Comparison of ENCODE assay signal across 16 mouse cellular contexts in the genomic region with DNA sequence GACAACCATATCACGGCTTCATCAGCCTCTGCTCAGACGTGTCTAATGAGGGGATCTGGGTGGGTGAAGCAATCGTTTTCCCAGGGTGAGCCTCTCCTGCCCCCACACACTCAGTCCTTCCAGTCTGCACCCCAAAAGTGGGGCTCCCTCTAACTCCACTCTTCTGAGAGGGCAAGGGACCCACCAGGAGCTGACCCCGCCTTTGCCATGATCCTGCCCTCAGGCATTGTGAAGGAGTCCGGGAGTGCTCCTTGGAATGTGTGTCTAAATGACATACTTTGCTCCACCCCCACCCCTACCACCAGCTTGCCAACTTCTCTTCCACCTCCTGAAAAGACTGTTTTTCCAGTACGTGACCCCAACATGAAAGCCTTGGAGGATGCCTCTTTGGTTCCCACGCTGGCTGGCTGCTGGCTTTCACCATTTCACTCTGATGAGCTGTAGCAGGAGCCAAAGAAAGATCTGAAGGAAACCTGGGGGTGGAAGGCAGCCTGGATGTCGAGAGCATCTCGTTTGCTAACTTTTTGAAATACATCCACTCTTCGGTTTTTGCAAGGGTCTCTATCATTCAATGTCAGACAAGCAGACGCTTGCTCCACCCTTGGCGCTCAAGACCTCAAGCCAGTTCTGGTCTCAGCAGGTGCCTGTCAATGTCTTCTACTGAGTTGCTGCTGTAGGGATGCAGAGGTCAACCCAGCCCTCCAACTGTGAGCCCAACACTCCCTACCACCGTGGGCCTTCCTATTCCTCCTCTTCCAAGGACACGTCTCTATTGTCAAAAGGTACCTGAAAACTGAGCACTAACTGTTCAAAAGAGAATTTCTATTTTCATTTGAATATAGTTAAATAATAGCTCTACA.
DNase-seq lines count a peak whose midpoint lies in the region; ATAC-seq lines count a peak whose summit lies in the region.
"Had no signal": no experiment of that assay in that cellular context is flagged by ENCODE, and none has a peak within 500 bp of the region (broad histone marks: within the 10 kb centered on the region; RNA-seq: fewer than 3 reads in every experiment).

No protein-coding gene starts in this region.

- 48% methylated on average over 14 of the region's 14 CpGs for WGBS in hindbrain, embryonic 11.5 days
- WGBS in hindbrain, embryonic 13.5 days = 51% methylated on average over 14 of the region's 14 CpGs

- no peak overlapping the region for H3K9ac ChIP-seq in hindbrain, embryonic 11.5 days (ENCODE audit: low read depth, low read length)
- H3K9ac ChIP-seq in hindbrain, embryonic 13.5 days = no peak overlapping the region
- H3K9ac ChIP-seq: heart, embryonic 12.5 days; hindbrain, embryonic 14.5 days; lung, embryonic 15.5 days had no signal

- H3K4me1 ChIP-seq in hindbrain, embryonic 11.5 days (replicated peaks; ENCODE audit: control insufficient read depth, insufficient read depth, low read length) = no peaks in the 10 kb centered on the region
- peaks cover 7% of the 10 kb centered on the region for H3K4me1 ChIP-seq in hindbrain, embryonic 13.5 days (replicated peaks)
- H3K4me1 ChIP-seq: heart, embryonic 12.5 days had no signal

- DNase-seq in hindbrain, embryonic 11.5 days (ENCODE audit: low spot score) = peak; percentile 3
- peak; percentile 39 for DNase-seq in Muller cell, postnatal 12 days (ENCODE audit: inconsistent ontology term)
- peak; percentile 60 for DNase-seq in ZHBTc4 (ENCODE audit: low read depth, low spot score)
- peak; percentile 79 for DNase-seq in gonadal fat pad, adult 2 months (ENCODE audit: low read depth)
- no peak for DNase-seq in heart, postnatal 36 days
- DNase-seq in MN1 (ENCODE audit: low spot score) = no peak
- DNase-seq: adrenal gland, adult 2 months; cerebellum, postnatal 10 days; gastrocnemius, postnatal 10 days; kidney, adult 11 months; kidney, postnatal 36 days had no signal

- no peak overlapping the region for H3K27ac ChIP-seq in hindbrain, embryonic 11.5 days (ENCODE audit: low read depth, low read length)
- H3K27ac ChIP-seq in hindbrain, embryonic 13.5 days = no peak overlapping the region
- H3K27ac ChIP-seq: hindbrain, embryonic 14.5 days; lung, embryonic 15.5 days had no signal

- H3K4me2 ChIP-seq in hindbrain, embryonic 11.5 days (replicated peaks; ENCODE audit: low read depth, low read length) = no peak overlapping the region
- H3K4me2 ChIP-seq in hindbrain, embryonic 13.5 days = no peak overlapping the region
- H3K4me2 ChIP-seq: heart, embryonic 12.5 days; hindbrain, embryonic 14.5 days; lung, embryonic 15.5 days had no signal

- intact Hi-C loops in heart, postnatal 36 days (cut with DNase I) = no loop called here

- H3K27me3 ChIP-seq in hindbrain, embryonic 11.5 days (ENCODE audit: control insufficient read depth, insufficient read depth, low read length) = no peaks in the 10 kb centered on the region
- H3K27me3 ChIP-seq in hindbrain, embryonic 13.5 days = 0 out of 2 replicates have a peak, but pooled peaks cover 5% of the 10 kb centered on the region
- H3K27me3 ChIP-seq: heart, embryonic 12.5 days; lung, embryonic 15.5 days; Patski had no signal

- no peak for ATAC-seq in hindbrain, embryonic 11.5 days (ENCODE audit: low FRiP score)
- ATAC-seq in hindbrain, embryonic 13.5 days (ENCODE audit: low FRiP score) = no peak
- ATAC-seq: Patski had no signal

- no peaks in the 10 kb centered on the region for H3K9me3 ChIP-seq in hindbrain, embryonic 11.5 days (ENCODE audit: control insufficient read depth, low read length)
- H3K9me3 ChIP-seq in hindbrain, embryonic 13.5 days = no peaks in the 10 kb centered on the region
- H3K9me3 ChIP-seq: heart, embryonic 12.5 days; lung, embryonic 15.5 days had no signal

- H3K36me3 ChIP-seq in hindbrain, embryonic 11.5 days (ENCODE audit: control insufficient read depth, insufficient read depth, low read length) = no peaks in the 10 kb centered on the region
- H3K36me3 ChIP-seq in hindbrain, embryonic 13.5 days = no peaks in the 10 kb centered on the region
- H3K36me3 ChIP-seq: heart, embryonic 12.5 days; lung, embryonic 15.5 days had no signal

- H3K4me3 ChIP-seq in hindbrain, embryonic 11.5 days (ENCODE audit: low read depth, low read length) = no peak overlapping the region
- H3K4me3 ChIP-seq in hindbrain, embryonic 13.5 days = no peak overlapping the region
- H3K4me3 ChIP-seq: heart, embryonic 12.5 days; lung, embryonic 15.5 days had no signal

Comparison
In these comparisons a context has a peak if more than half of its experiments do, and no peak if none do; other contexts are left out.
1. DNase-seq: peak in hindbrain, embryonic 11.5 days (single experiment), Muller cell, postnatal 12 days (single experiment), ZHBTc4 (single experiment) and gonadal fat pad, adult 2 months (single experiment); none in heart, postnatal 36 days (0 of 2) and MN1 (single experiment).